ENCODE assay signal across 7 mouse cellular contexts in the genomic region with DNA sequence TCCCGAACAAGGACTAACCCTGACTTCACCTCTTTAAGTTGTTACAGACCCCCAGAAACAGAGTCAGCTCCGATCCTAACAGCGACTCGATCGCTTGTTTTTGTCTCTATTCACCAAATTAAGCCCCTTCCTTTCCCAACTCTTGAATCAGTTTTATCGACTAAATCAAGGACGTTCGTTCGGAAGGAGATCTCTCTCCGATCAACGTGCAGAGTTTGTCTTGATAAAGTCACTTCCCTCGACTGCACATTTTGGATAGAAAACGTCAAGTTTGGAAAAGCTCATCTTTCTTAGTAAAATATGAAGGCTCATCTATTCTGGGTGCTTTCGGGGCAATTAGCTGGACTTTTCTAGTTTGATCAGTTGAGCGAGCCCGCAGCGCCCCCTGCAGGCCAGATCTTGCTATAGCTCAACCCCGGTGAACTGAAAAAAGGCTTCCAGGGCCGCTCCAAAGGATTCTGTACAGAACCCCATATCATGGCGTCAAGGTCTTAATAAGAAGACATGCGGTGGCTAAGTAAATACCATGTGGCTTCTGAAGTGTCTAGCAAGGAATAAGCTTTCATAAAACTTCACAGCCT. TPM values are rescaled to one million over a fixed set of nuclear protein-coding genes. Genes with fewer than 3 reads are reported as not detected.
DNase-seq lines count a peak whose midpoint lies in the region; ATAC-seq lines count a peak whose summit lies in the region.

No protein-coding gene starts in this region.

- WGBS in intestine, embryonic 16.5 days: 2% methylated on average over 21 of the region's 21 CpGs
- 1% methylated on average over 21 of the region's 21 CpGs for WGBS in limb, embryonic 12.5 days
- 2% methylated on average over 21 of the region's 21 CpGs for WGBS in midbrain, embryonic 14.5 days

- peak; percentile 93 for DNase-seq in adrenal gland, postnatal 10 days
- peak; percentile 72 for DNase-seq in embryo, embryonic 11.5 days (ENCODE audit: low read depth, low spot score)
- DNase-seq in gastrocnemius, postnatal 4 days (ENCODE audit: low spot score in 2 of 2): peak; percentile 71 to 81
- DNase-seq in midbrain, embryonic 14.5 days: peak; percentile 90
- peak; percentile 69 to 86 for DNase-seq in spleen, adult 18-20 months

- ATAC-seq in intestine, embryonic 16.5 days: no peak
- ATAC-seq in limb, embryonic 12.5 days (ENCODE audit: insufficient number of reproducible peaks, insufficient read depth, low FRiP score, low TSS enrichment, low read depth): no peak
- ATAC-seq in midbrain, embryonic 14.5 days (ENCODE audit: low FRiP score, low TSS enrichment): no peak

- H3K4me1 ChIP-seq in intestine, embryonic 16.5 days (ENCODE audit: control insufficient read depth, insufficient read depth, low read length): peaks cover 6% of the 10 kb centered on the region
- H3K4me1 ChIP-seq in limb, embryonic 12.5 days (replicated peaks): peaks cover 15% of the 10 kb centered on the region
- H3K4me1 ChIP-seq in midbrain, embryonic 14.5 days (ENCODE audit: control insufficient read depth, insufficient read depth, low read length): 0 out of 2 replicates have a peak, but pooled peaks cover 5% of the 10 kb centered on the region

- peak overlapping the region; percentile 78 for H3K27ac ChIP-seq in intestine, embryonic 16.5 days (ENCODE audit: low read length)
- H3K27ac ChIP-seq in limb, embryonic 12.5 days: peak overlapping the region; percentile 79
- H3K27ac ChIP-seq in midbrain, embryonic 14.5 days (replicated peaks; ENCODE audit: low read depth, low read length): peak overlapping the region; percentile 21; the same call in 1 of the 2 replicates

- H3K4me3 ChIP-seq in intestine, embryonic 16.5 days (ENCODE audit: low read length): peak overlapping the region; percentile 46
- peak overlapping the region; percentile 42 for H3K4me3 ChIP-seq in limb, embryonic 12.5 days (replicated peaks)
- H3K4me3 ChIP-seq in midbrain, embryonic 14.5 days (replicated peaks; ENCODE audit: low read depth, low read length): peak overlapping the region; percentile 30

- H3K4me2 ChIP-seq in intestine, embryonic 16.5 days (ENCODE audit: low read depth, low read length): peak overlapping the region; percentile 88
- peak overlapping the region; percentile 89 for H3K4me2 ChIP-seq in limb, embryonic 12.5 days
- peak overlapping the region; percentile 87 for H3K4me2 ChIP-seq in midbrain, embryonic 14.5 days (ENCODE audit: low read length)

- H3K9me3 ChIP-seq in intestine, embryonic 16.5 days (ENCODE audit: control insufficient read depth, low read length): no peaks in the 10 kb centered on the region
- H3K9me3 ChIP-seq in limb, embryonic 12.5 days: no peaks in the 10 kb centered on the region
- H3K9me3 ChIP-seq in midbrain, embryonic 14.5 days (ENCODE audit: control insufficient read depth, low read length): no peaks in the 10 kb centered on the region

- peak overlapping the region; percentile 61 for H3K9ac ChIP-seq in intestine, embryonic 16.5 days (ENCODE audit: low read depth, low read length)
- peak overlapping the region; percentile 50 for H3K9ac ChIP-seq in limb, embryonic 12.5 days (replicated peaks)
- no peak overlapping the region; the same call in 1 of the 2 replicates for H3K9ac ChIP-seq in midbrain, embryonic 14.5 days (replicated peaks; ENCODE audit: low read length)

- no peaks in the 10 kb centered on the region for H3K36me3 ChIP-seq in intestine, embryonic 16.5 days (ENCODE audit: control insufficient read depth, insufficient read depth, low read length)
- no peaks in the 10 kb centered on the region for H3K36me3 ChIP-seq in limb, embryonic 12.5 days
- H3K36me3 ChIP-seq in midbrain, embryonic 14.5 days (ENCODE audit: control insufficient read depth, insufficient read depth, low read length): no peaks in the 10 kb centered on the region

- H3K27me3 ChIP-seq in intestine, embryonic 16.5 days (replicated peaks; ENCODE audit: control insufficient read depth, insufficient read depth, low read length): no peaks in the 10 kb centered on the region
- no peaks in the 10 kb centered on the region for H3K27me3 ChIP-seq in limb, embryonic 12.5 days
- peaks cover 5% of the 10 kb centered on the region; the same call in 1 of the 2 replicates for H3K27me3 ChIP-seq in midbrain, embryonic 14.5 days (ENCODE audit: control insufficient read depth, insufficient read depth, low read length)

RNA-seq across cellular contexts. Expression of a gene that starts 4.3 kb away (rescaled TPM):
- total RNA-seq in adrenal gland, postnatal 10 days (2021): 10 to 100 TPM; 11.6 to 26.0 TPM
- total RNA-seq in gastrocnemius, postnatal 4 days (2021): 1 to 10 TPM; 2.0 to 2.8 TPM
- polyA plus RNA-seq in intestine, embryonic 16.5 days (2015; fragmentation: Nextera tagmentation; extraction: Ambion mirVana): 11.6 and 12.4 TPM in 2 replicates
- polyA plus RNA-seq in limb, embryonic 12.5 days (2016; fragmentation: Nextera tagmentation; extraction: Ambion mirVana): 11.0 and 11.3 TPM in 2 replicates
- polyA plus RNA-seq in midbrain, embryonic 14.5 days (2014; fragmentation: Nextera tagmentation; extraction: Ambion mirVana): 4.7 and 5.5 TPM in 2 replicates

RNA-seq across cellular contexts. Expression of a gene that starts 18.8 kb away (rescaled TPM):
- total RNA-seq in adrenal gland, postnatal 10 days (2021): 100 to 1,000 TPM; 311 to 337 TPM
- 100 to 1,000 TPM; 213 to 218 TPM for total RNA-seq in gastrocnemius, postnatal 4 days (2021)
- 1,346 and 1,379 TPM in 2 replicates for polyA plus RNA-seq in intestine, embryonic 16.5 days (2015; fragmentation: Nextera tagmentation; extraction: Ambion mirVana)
- 1,138 and 1,150 TPM in 2 replicates for polyA plus RNA-seq in limb, embryonic 12.5 days (2016; fragmentation: Nextera tagmentation; extraction: Ambion mirVana)
- 1,327 and 1,547 TPM in 2 replicates for polyA plus RNA-seq in midbrain, embryonic 14.5 days (2014; fragmentation: Nextera tagmentation; extraction: Ambion mirVana)

RNA-seq across cellular contexts. Expression of a gene that starts 20.7 kb away (rescaled TPM):
- 10 to 100 TPM; 73.9 to 87.0 TPM for total RNA-seq in adrenal gland, postnatal 10 days (2021)
- 10 to 100 TPM; 71.4 to 79.4 TPM for total RNA-seq in gastrocnemius, postnatal 4 days (2021)
- polyA plus RNA-seq in intestine, embryonic 16.5 days (2015; fragmentation: Nextera tagmentation; extraction: Ambion mirVana): 140 and 150 TPM in 2 replicates
- 190 and 191 TPM in 2 replicates for polyA plus RNA-seq in limb, embryonic 12.5 days (2016; fragmentation: Nextera tagmentation; extraction: Ambion mirVana)
- 149 and 152 TPM in 2 replicates for polyA plus RNA-seq in midbrain, embryonic 14.5 days (2014; fragmentation: Nextera tagmentation; extraction: Ambion mirVana)

RNA-seq across cellular contexts. Expression of a gene that starts 49.2 kb away (rescaled TPM):
- total RNA-seq in adrenal gland, postnatal 10 days (2021): 1 to 10 TPM; 1.9 to 2.3 TPM
- total RNA-seq in gastrocnemius, postnatal 4 days (2021): 1 to 10 TPM; 3.5 to 3.9 TPM
- 1.5 and 1.6 TPM in 2 replicates for polyA plus RNA-seq in intestine, embryonic 16.5 days (2015; fragmentation: Nextera tagmentation; extraction: Ambion mirVana)
- polyA plus RNA-seq in limb, embryonic 12.5 days (2016; fragmentation: Nextera tagmentation; extraction: Ambion mirVana): 0.23 and 0.33 TPM in 2 replicates
- 0.13 and 0.37 TPM in 2 replicates for polyA plus RNA-seq in midbrain, embryonic 14.5 days (2014; fragmentation: Nextera tagmentation; extraction: Ambion mirVana)

RNA-seq across cellular contexts. Expression of a gene that starts 50.9 kb away (rescaled TPM):
- 10 to 100 TPM in 1 of 2 experiments, 1 to 10 TPM in 1; 8.2 to 10.6 TPM for total RNA-seq in adrenal gland, postnatal 10 days (2021)
- total RNA-seq in gastrocnemius, postnatal 4 days (2021): 1 to 10 TPM; 6.9 to 7.0 TPM
- polyA plus RNA-seq in intestine, embryonic 16.5 days (2015; fragmentation: Nextera tagmentation; extraction: Ambion mirVana): 15.2 and 18.4 TPM in 2 replicates
- polyA plus RNA-seq in limb, embryonic 12.5 days (2016; fragmentation: Nextera tagmentation; extraction: Ambion mirVana): 30.4 and 35.0 TPM in 2 replicates
- polyA plus RNA-seq in midbrain, embryonic 14.5 days (2014; fragmentation: Nextera tagmentation; extraction: Ambion mirVana): 8.9 and 10.8 TPM in 2 replicates

Comparison
In these comparisons a context has a peak if more than half of its experiments do, and no peak if none do; other contexts are left out.
1. H3K27ac ChIP-seq: peak in every context shown above with its lines; median percentile 79 in limb, embryonic 12.5 days; 78 in intestine, embryonic 16.5 days; 21 in midbrain, embryonic 14.5 days.